Mouse (Mus musculus): ENCODE measurements around the gene Rnf169. TPM values are rescaled to one million over a fixed set of nuclear protein-coding genes. Genes with fewer than 3 reads are reported as not detected.

The Rnf169 gene
- 5.4 and 5.9 TPM in 2 replicates for polyA plus RNA-seq (2012; rRNA removed)

GRCm38 (mm10) chr7:99980132-99980591, at the start of gene Rnf169:
TSS of gene Rnf169 (minus strand) at chr7:99980448.

GRCm38 (mm10) chr7:100005790-100006189, 25.5 kb upstream of the Rnf169 start, which contains the start of gene Chrdl2:
TSS of gene Chrdl2 (plus strand) at chr7:100006172.

Other genes starting within 250 kb of the Rnf169 start
- not detected in 2 replicates for gene Olfr521, start 216.9 kb downstream of the Rnf169 start, polyA plus RNA-seq (2012; rRNA removed)
- gene Neu3, start 152.0 kb downstream of the Rnf169 start, polyA plus RNA-seq (2012; rRNA removed): 16.9 and 21.9 TPM in 2 replicates
- 0.81 and 0.84 TPM in 2 replicates for gene Xrra1, start 121.3 kb downstream of the Rnf169 start, polyA plus RNA-seq (2012; rRNA removed)
- 18.0 and 20.4 TPM in 2 replicates for gene Spcs2, start 117.0 kb downstream of the Rnf169 start, polyA plus RNA-seq (2012; rRNA removed)
- 10.3 and 12.1 TPM in 2 replicates for gene Chrdl2, start 25.7 kb upstream of the Rnf169 start, polyA plus RNA-seq (2012; rRNA removed)
- 8.5 and 10.4 TPM in 2 replicates for gene Pold3, start 141.1 kb upstream of the Rnf169 start, polyA plus RNA-seq (2012; rRNA removed)
- gene Lipt2, start 178.8 kb upstream of the Rnf169 start, polyA plus RNA-seq (2012; rRNA removed): 41.7 and 62.2 TPM in 2 replicates
- gene Kcne3, start 196.1 kb upstream of the Rnf169 start, polyA plus RNA-seq (2012; rRNA removed): 76.4 and 113 TPM in 2 replicates
- 14.0 and 22.4 TPM in 2 replicates for gene Pgm2l1, start 246.9 kb upstream of the Rnf169 start, polyA plus RNA-seq (2012; rRNA removed)

Measured in ovary, adult 2 months (tissue).